Mouse (Mus musculus): ENCODE data around the gene Gm7247. TPM values are rescaled to one million over a fixed set of nuclear protein-coding genes. Genes with fewer than 3 reads are reported as not detected.
"Not testable (repeated sequence)": the region's sequence is repeated elsewhere in the genome, so short reads cannot be mapped to it uniquely, and the experiment has no call there.

The Gm7247 gene
- total RNA-seq, 2 experiments from 2014 or later = not detected

- DNase-seq (ENCODE audit: low spot score) = no peak
Observed at GRCm38 (mm10) chr14:51495781-51496180, 134.2 kb downstream of the Gm7247 start.

GRCm38 (mm10) chr14:51496955-51497354 lies 135.4 kb downstream of the Gm7247 start:
- DNase-seq (ENCODE audit: low spot score) = no peak

GRCm38 (mm10) chr14:51497958-51498357 lies 136.4 kb downstream of the Gm7247 start:
- no peak for DNase-seq (ENCODE audit: low spot score)

- DNase-seq (ENCODE audit: low spot score) = no peak
Observed at GRCm38 (mm10) chr14:51499707-51500275, 138.2 kb downstream of the Gm7247 start.

- DNase-seq (ENCODE audit: low spot score) = no peak
Observed at GRCm38 (mm10) chr14:51500461-51500860, 138.9 kb downstream of the Gm7247 start.

- no peak for DNase-seq (ENCODE audit: low spot score)
Observed at GRCm38 (mm10) chr14:51507416-51507815, 145.9 kb downstream of the Gm7247 start.

- DNase-seq (ENCODE audit: low spot score) = no peak
Observed at GRCm38 (mm10) chr14:51552490-51552889, 190.9 kb downstream of the Gm7247 start, which contains the start of gene Gm5622. Gm5622 (plus strand) TSS chr14:51552790.

GRCm38 (mm10) chr14:51573963-51574362 lies 212.4 kb downstream of the Gm7247 start, which contains the start of gene Gm17175:
Gm17175 (minus strand) TSS chr14:51574063.
- DNase-seq (ENCODE audit: low spot score) = not testable (repeated sequence)

GRCm38 (mm10) chr14:51592039-51592438 lies 230.5 kb downstream of the Gm7247 start, which contains the start of gene Gm17174:
Gm17174 (minus strand) TSS chr14:51592139.
- DNase-seq (ENCODE audit: low spot score) = not testable (repeated sequence)

- DNase-seq (ENCODE audit: low spot score) = no peak
Observed at GRCm38 (mm10) chr14:51611210-51611609, 249.7 kb downstream of the Gm7247 start, which contains the start of gene Gm17078. Gm17078 (minus strand) TSS chr14:51611310.

Other genes with a start within 250 kb of the Gm7247 start
- gene Eddm3b, start 247.3 kb upstream of the Gm7247 start, total RNA-seq (2021) = not detected
- under 1 TPM in 1 of 2 experiments, not detected in 1; 0.21 TPM for gene Rnase6, start 237.8 kb upstream of the Gm7247 start, total RNA-seq (2021)
- gene Rnase1, start 215.0 kb upstream of the Gm7247 start, total RNA-seq (2021) = under 1 TPM in 1 of 2 experiments, not detected in 1; 0.39 TPM
- not detected for gene Rnase2b, start 199.5 kb upstream of the Gm7247 start, total RNA-seq (2021)
- gene Ang2, start 162.6 kb upstream of the Gm7247 start, total RNA-seq (2021) = not detected
- not detected for gene Ear14, start 158.4 kb upstream of the Gm7247 start, total RNA-seq (2021)
- gene Rnase2a, start 105.6 kb upstream of the Gm7247 start, total RNA-seq (2021) = 1 to 10 TPM; 3.2 to 3.4 TPM
- not detected for gene Vmn2r88, start 49.1 kb downstream of the Gm7247 start, total RNA-seq (2021)
- not detected for gene Vmn2r89, start 90.1 kb downstream of the Gm7247 start, total RNA-seq (2021)
- not detected for gene Gm5622, start 191.0 kb downstream of the Gm7247 start, total RNA-seq (2021)
- gene Gm17175, start 212.3 kb downstream of the Gm7247 start, total RNA-seq (2021) = not detected
- gene Gm17174, start 230.4 kb downstream of the Gm7247 start, total RNA-seq (2021) = not detected
- not detected for gene Gm17078, start 249.6 kb downstream of the Gm7247 start, total RNA-seq (2021)

Measured in gastrocnemius, adult 18-20 months (tissue).